Mouse (Mus musculus): ENCODE measurements around the gene Cyp26b1.

Cyp26b1 gene

GRCm38 (mm10) chr6:84562948-84563347 lies 30.8 kb downstream of the Cyp26b1 start:
- in situ Hi-C loops (cut with MboI, MseI): no loop called here

GRCm38 (mm10) chr6:84561171-84561570 lies 32.5 kb downstream of the Cyp26b1 start:
- in situ Hi-C loops (cut with MboI, MseI): no loop called here

DNA sequence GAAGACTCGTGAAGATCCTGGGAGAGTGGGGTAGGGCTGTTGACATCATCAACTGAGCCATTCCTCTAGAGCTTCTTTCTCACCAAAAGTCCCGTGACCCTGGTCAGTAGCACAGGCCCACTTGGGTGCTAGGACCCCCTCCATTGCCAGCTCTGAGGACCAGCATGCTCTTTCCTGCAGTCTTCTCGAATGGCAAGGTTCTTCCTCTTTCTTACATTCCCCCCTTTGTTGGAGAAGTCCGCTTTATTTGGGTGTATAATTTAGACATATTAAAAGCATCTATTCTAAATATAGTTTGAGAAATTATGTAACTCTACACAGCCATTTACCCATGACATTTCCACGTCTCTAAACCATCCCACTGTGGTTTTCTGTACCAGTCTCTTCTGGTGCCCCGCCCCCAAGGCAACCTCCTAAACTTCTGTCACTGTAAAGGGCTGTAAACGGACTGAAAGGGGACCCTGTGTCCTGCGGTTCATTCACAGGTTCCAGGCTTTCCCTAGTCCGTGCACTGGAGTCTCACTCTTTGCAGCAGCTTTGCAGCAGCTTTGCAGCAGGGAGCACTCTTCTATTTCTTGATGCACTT lies 43.8 kb downstream of the Cyp26b1 start:
- in situ Hi-C loops (cut with MboI, MseI): no loop called here

DNA sequence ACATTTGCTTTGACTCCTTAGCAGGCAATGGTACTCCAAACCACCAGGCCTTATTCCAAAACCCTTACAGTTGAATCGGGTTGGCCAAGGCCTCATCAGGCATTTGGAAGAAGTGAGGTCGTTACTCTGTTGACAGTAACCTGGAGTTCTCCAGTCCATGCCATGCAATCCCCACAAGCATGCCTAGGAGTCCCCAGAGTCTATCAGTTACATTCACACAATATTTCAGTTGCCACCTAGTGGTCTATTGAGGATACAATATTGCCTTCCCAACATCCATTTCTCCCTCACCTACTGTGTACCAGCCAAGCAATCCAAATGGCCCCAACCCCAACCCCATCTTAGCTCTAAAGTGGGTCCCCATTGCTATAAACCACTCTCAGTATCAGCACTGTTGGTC lies 48.3 kb downstream of the Cyp26b1 start:
- in situ Hi-C loops (cut with MboI, MseI): no loop called here

- in situ Hi-C loops (cut with MboI, MseI): no loop called here
Measured at GRCm38 (mm10) chr6:84544359-84544758, 49.3 kb downstream of the Cyp26b1 start.

- in situ Hi-C loops (cut with MboI, MseI): no loop called here
Measured at GRCm38 (mm10) chr6:84543516-84543915, 50.2 kb downstream of the Cyp26b1 start.

GRCm38 (mm10) chr6:84539924-84540323 lies 53.8 kb downstream of the Cyp26b1 start:
- in situ Hi-C loops (cut with MboI, MseI): no loop called here

- in situ Hi-C loops (cut with MboI, MseI): no loop called here
Measured at GRCm38 (mm10) chr6:84538681-84539080, 55.0 kb downstream of the Cyp26b1 start.

- in situ Hi-C loops (cut with MboI, MseI): no loop called here
Measured at GRCm38 (mm10) chr6:84537611-84538197, 56.0 kb downstream of the Cyp26b1 start.

- in situ Hi-C loops (cut with MboI, MseI): no loop called here
Measured at GRCm38 (mm10) chr6:84534944-84535343, 58.8 kb downstream of the Cyp26b1 start.

- in situ Hi-C loops (cut with MboI, MseI): no loop called here
Measured at GRCm38 (mm10) chr6:84529912-84530311, 63.8 kb downstream of the Cyp26b1 start.

DNA sequence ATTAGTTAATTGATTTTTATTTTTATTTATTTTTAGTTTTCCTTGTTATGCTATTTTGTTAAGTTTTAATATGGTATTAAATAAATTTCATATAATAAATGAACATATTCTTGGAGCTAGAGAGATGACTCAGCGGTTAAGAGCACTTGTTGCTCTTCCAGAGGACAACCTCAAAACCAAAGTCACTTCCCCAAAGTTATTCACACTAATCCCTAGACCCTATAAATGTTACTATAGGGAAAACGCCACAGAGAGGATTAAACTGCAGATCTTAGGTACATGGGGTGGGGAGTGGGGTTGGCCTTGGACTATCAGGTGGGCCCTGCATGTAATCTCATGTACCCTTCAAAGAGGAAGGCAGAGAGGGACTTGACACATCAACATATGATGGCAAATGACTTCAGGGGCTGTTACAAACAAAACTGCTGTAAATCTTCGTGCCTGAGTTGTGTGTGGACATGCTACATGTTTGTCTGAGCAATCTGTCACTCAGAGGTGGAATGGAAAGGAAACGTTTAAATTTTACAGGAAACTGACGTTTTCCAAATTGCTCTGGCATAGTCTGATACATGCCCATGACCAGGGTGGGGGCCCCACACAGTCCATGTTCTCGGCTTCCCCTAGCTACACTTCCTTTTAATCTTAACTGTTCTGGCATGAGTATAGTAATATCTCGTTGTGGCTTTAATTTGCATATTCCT lies 68.7 kb downstream of the Cyp26b1 start:
- in situ Hi-C loops (cut with MboI, MseI): no loop called here
